Mouse (Mus musculus): ENCODE data around the gene Olfr66. TPM values are rescaled to one million over a fixed set of nuclear protein-coding genes. Genes with fewer than 3 reads are reported as not detected.

Gene Olfr66
- total and polyA plus RNA-seq, 3 experiments: not detected

- Histone ChIP-seq H3K27me3 (replicated peaks) (no peaks in the 10 kb centered on the region), H3K4me3 (replicated peaks in 1 of 3; ENCODE audit: low read depth in 2 of 3, low read length in 2 of 3, poor library complexity in 1 of 3) (no peak within 1 kb of the TSS), H3K4me2 (ENCODE audit: insufficient read depth, low read depth, poor library complexity, severe bottlenecking) (no peak within 1 kb of the TSS), H3K9me3 (replicated peaks; ENCODE audit: low read length) (no peaks in the 10 kb centered on the region), H3K79me2 (replicated peaks; ENCODE audit: control insufficient read depth, extremely low read depth, insufficient read depth, poor library complexity, severe bottlenecking) (no peaks in the 10 kb centered on the region), H3K9ac (ENCODE audit: insufficient read depth, low read depth) (no peak within 1 kb of the TSS), H3K27ac (ENCODE audit: insufficient read depth, low read depth) (no peak within 1 kb of the TSS), H3K36me3 (replicated peaks in 1 of 2; ENCODE audit: control insufficient read depth in 1 of 2, insufficient read depth in 1 of 2, low read length in 1 of 2) (no peaks in the 10 kb centered on the region), H3K4me1 (ENCODE audit: control insufficient read depth in 1 of 2, insufficient read depth in 2 of 2) (no peaks in the 10 kb centered on the region)
- no peak for DNase-seq (ENCODE audit: extremely low read depth)
- in situ Hi-C loops (cut with MboI; ENCODE audit: low pct_ligation_motif_present, low pct_unique_long_range_greater_than_20kb, low sequenced_read_pairs): no loop called here
- dilution Hi-C loops (cut with MboI; ENCODE audit: extremely low pct_ligation_motif_present, extremely low pct_unique_long_range_greater_than_20kb, low sequenced_read_pairs): no loop called here
- TF ChIP-seq MAFK (IDR thresholded peaks at IDR 0.05; ENCODE audit: insufficient replicate concordance, low read length): no peak
- TF ChIP-seq ZC3H11A (IDR thresholded peaks at IDR 0.05; ENCODE audit: low read depth, low read length): no peak
- no peak for TF ChIP-seq ETS1 (conservative IDR thresholded peaks at IDR 0.05; ENCODE audit: low read depth, low read length)
- no peak for TF ChIP-seq PAX5 (IDR thresholded peaks at IDR 0.05; ENCODE audit: low read length)
- TF ChIP-seq ELF1 (IDR thresholded peaks at IDR 0.05; ENCODE audit: low read depth, low read length): no peak
- no peak for TF ChIP-seq USF2 (conservative IDR thresholded peaks at IDR 0.05; ENCODE audit: low read depth, low read length)
- no peak for TF ChIP-seq ZKSCAN1 (IDR thresholded peaks at IDR 0.05; ENCODE audit: borderline replicate concordance, low read depth, low read length)
- no peak for TF ChIP-seq POLR2A (IDR thresholded peaks at IDR 0.05; ENCODE audit: low read depth, low read length)
- no peak for TF ChIP-seq CHD1 (IDR thresholded peaks at IDR 0.05; ENCODE audit: low read depth, low read length)
- no peak for TF ChIP-seq ZNF384 (IDR thresholded peaks at IDR 0.05; ENCODE audit: low read depth, low read length)
- no peak for TF ChIP-seq NELFE (IDR thresholded peaks at IDR 0.05; ENCODE audit: low read depth, low read length)
- TF ChIP-seq MXI1 (IDR thresholded peaks at IDR 0.05; ENCODE audit: low read depth, low read length): no peak
- no peak for TF ChIP-seq IRF4 (IDR thresholded peaks at IDR 0.05; ENCODE audit: low read depth, low read length)
- no peak for TF ChIP-seq RCOR1 (conservative IDR thresholded peaks at IDR 0.05; ENCODE audit: low read depth, low read length)
- no peak for TF ChIP-seq CHD2 (IDR thresholded peaks at IDR 0.05; ENCODE audit: low read length)
- TF ChIP-seq SMC3 (IDR thresholded peaks at IDR 0.05; ENCODE audit: low read depth, low read length): no peak
- no peak for TF ChIP-seq MYC (IDR thresholded peaks at IDR 0.05; ENCODE audit: low read depth, low read length)
- TF ChIP-seq RAD21 (IDR thresholded peaks at IDR 0.05; ENCODE audit: low read depth, low read length): no peak
- no peak for TF ChIP-seq TBP (conservative IDR thresholded peaks at IDR 0.05; ENCODE audit: low read depth, low read length)
Measured at GRCm38 (mm10) chr7:103894385-103894784, 8.3 kb upstream of the Olfr66 start, which contains the start of gene Olfr64. Olfr64 (minus strand) TSS chr7:103894485.

DNA sequence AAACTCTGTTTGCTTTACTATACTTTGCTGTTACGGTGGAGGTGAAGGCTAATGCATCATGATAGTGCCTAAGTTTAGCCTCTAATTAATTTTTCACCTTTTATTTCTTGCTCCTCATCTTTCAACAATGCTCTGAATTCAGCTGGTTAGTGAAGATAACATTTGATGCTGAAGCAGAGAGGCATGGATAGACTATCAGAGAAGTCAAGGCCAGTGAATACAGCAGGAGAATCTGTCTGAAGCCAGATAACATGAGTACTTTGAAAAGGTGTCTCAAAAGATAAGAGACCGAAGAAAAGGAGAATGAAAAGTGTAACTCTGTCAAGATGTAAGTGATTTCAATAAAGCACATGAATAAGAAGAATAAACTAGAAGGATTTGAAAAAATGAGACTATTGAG, 9.0 kb downstream of the Olfr66 start:
- Histone ChIP-seq H3K9ac (ENCODE audit: insufficient read depth, low read depth) (no peak overlapping the region), H3K27ac (ENCODE audit: insufficient read depth, low read depth) (no peak overlapping the region), H3K9me3 (replicated peaks; ENCODE audit: low read length) (no peaks in the 10 kb centered on the region), H3K4me3 (replicated peaks in 1 of 3; ENCODE audit: low read depth in 2 of 3, low read length in 2 of 3, poor library complexity in 1 of 3) (no peak overlapping the region), H3K4me1 (ENCODE audit: control insufficient read depth in 1 of 2, insufficient read depth in 2 of 2) (peaks cover 0 to 2% of the 10 kb centered on the region in 2 experiments; a peak in 1 of 4 replicates), H3K79me2 (replicated peaks; ENCODE audit: control insufficient read depth, extremely low read depth, insufficient read depth, poor library complexity, severe bottlenecking) (no peaks in the 10 kb centered on the region), H3K36me3 (replicated peaks in 1 of 2; ENCODE audit: control insufficient read depth in 1 of 2, insufficient read depth in 1 of 2, low read length in 1 of 2) (no peaks in the 10 kb centered on the region), H3K27me3 (replicated peaks) (no peaks in the 10 kb centered on the region), H3K4me2 (ENCODE audit: insufficient read depth, low read depth, poor library complexity, severe bottlenecking) (no peak overlapping the region)
- no peak for TF ChIP-seq ETS1 (conservative IDR thresholded peaks at IDR 0.05; ENCODE audit: low read depth, low read length)
- TF ChIP-seq ZMIZ1 (IDR thresholded peaks at IDR 0.05; ENCODE audit: low read depth, low read length): no peak
- no peak for TF ChIP-seq BHLHE40 (IDR thresholded peaks at IDR 0.05; ENCODE audit: low read depth, low read length)
- TF ChIP-seq EP300 (IDR thresholded peaks at IDR 0.05; ENCODE audit: low read length): no peak
- no peak for TF ChIP-seq HCFC1 (IDR thresholded peaks at IDR 0.05; ENCODE audit: low read depth, low read length)
- no peak for TF ChIP-seq POLR2A (IDR thresholded peaks at IDR 0.05; ENCODE audit: low read depth, low read length)
- TF ChIP-seq ZNF384 (IDR thresholded peaks at IDR 0.05; ENCODE audit: low read depth, low read length): no peak
- TF ChIP-seq ELF1 (IDR thresholded peaks at IDR 0.05; ENCODE audit: low read depth, low read length): no peak
- no peak for TF ChIP-seq SIN3A (IDR thresholded peaks at IDR 0.05; ENCODE audit: low read length)
- no peak for TF ChIP-seq MEF2A (IDR thresholded peaks at IDR 0.05; ENCODE audit: borderline replicate concordance, low read depth, low read length)
- TF ChIP-seq GABPA (IDR thresholded peaks at IDR 0.05; ENCODE audit: insufficient replicate concordance, low read depth, low read length): no peak
- TF ChIP-seq MAX (IDR thresholded peaks at IDR 0.05; ENCODE audit: low read length): no peak
- TF ChIP-seq MYC (IDR thresholded peaks at IDR 0.05; ENCODE audit: low read depth, low read length): no peak
- TF ChIP-seq USF1 (IDR thresholded peaks at IDR 0.05; ENCODE audit: low read depth, low read length): no peak
- TF ChIP-seq NELFE (IDR thresholded peaks at IDR 0.05; ENCODE audit: low read depth, low read length): no peak
- TF ChIP-seq ZC3H11A (IDR thresholded peaks at IDR 0.05; ENCODE audit: low read depth, low read length): no peak
- TF ChIP-seq IRF4 (IDR thresholded peaks at IDR 0.05; ENCODE audit: low read depth, low read length): no peak
- TF ChIP-seq E2F4 (IDR thresholded peaks at IDR 0.05; ENCODE audit: insufficient replicate concordance, low read depth, low read length): no peak
- no peak for TF ChIP-seq MAFK (IDR thresholded peaks at IDR 0.05; ENCODE audit: insufficient replicate concordance, low read length)
- dilution Hi-C loops (cut with MboI; ENCODE audit: extremely low pct_ligation_motif_present, extremely low pct_unique_long_range_greater_than_20kb, low sequenced_read_pairs): no loop called here
- in situ Hi-C loops (cut with MboI; ENCODE audit: low pct_ligation_motif_present, low pct_unique_long_range_greater_than_20kb, low sequenced_read_pairs): no loop called here
- DNase-seq (ENCODE audit: extremely low read depth): no peak
